Mouse (Mus musculus): ENCODE measurements at regions not wholly inside any gene's neighbourhood (a gene's known extent, or its start where the extent isn't known, plus 50 kb on each side); places are given as distances from the start of the nearest gene placed in this dataset.

DNA sequence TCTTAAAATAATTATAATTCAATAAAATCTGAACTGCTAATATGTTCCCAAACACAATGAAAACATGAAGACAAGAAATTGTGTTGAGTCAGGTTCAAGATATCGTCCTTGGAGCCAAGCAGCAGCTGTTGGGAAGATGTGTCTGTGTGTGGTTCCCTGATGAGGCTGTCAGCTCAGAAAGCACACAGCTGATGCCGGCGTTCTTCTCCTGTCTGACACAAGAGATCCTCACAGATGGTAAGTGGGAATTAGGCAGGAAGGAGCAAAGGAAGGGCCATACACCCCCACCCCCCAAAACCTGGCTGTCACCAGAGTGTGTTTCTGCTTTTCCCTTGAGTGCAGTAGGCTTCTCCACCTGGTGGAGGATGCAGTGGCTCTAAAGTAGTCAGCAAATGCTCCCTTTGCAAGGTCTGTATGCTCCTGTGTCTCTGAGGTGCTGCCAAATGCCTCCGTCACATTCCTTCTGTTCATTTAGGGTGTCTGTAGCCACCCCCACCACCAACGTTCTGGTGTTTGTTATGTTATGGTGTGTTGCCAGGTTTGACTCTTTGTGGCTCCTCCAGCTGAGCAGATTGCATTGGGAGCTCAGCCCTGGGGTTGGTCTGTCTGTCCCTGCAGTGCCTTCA is 188.9 kb upstream of the Npy start:
- TF ChIP-seq EP300 (IDR thresholded peaks at IDR 0.05; ENCODE audit: insufficient read depth, low read depth, low read length), result no peak
- no peak for TF ChIP-seq CTCF (IDR thresholded peaks at IDR 0.05; ENCODE audit: low read depth, low read length)
- TF ChIP-seq POLR2A (IDR thresholded peaks at IDR 0.05; ENCODE audit: insufficient read depth, low read length), result no peak

Measured in ES-Bruce4 (cell line).